Mouse (Mus musculus): ENCODE data around the gene Psg28.
"Not testable (repeated sequence)": the region's sequence is repeated elsewhere in the genome, so short reads cannot be mapped to it uniquely, and the experiment has no call there.

The Psg28 gene

DNA sequence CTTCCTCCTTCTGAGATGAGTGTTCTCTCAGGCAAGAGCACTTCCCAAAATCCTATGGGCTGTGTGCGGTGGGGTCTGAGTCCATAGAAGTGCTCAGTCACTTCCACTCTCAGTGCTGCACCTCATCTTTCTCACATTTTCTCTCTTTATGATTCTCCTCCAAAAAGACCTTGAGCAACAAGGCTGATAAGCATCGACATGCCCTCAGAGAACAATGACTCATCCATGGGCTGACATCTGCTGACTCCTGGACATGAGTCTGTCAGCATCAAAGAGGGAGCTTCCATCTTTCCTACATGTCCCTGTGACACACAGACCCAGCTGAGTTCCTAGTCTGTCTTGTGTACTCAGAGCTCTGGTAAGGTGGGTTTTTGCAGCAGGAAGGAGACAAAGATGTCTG is at the start of gene Psg28:
Psg28 (minus strand) TSS at position 101 of the 400 bp plus-strand sequence.
- not testable (repeated sequence) for DNase-seq (ENCODE audit: low spot score in 2 of 2)

DNA sequence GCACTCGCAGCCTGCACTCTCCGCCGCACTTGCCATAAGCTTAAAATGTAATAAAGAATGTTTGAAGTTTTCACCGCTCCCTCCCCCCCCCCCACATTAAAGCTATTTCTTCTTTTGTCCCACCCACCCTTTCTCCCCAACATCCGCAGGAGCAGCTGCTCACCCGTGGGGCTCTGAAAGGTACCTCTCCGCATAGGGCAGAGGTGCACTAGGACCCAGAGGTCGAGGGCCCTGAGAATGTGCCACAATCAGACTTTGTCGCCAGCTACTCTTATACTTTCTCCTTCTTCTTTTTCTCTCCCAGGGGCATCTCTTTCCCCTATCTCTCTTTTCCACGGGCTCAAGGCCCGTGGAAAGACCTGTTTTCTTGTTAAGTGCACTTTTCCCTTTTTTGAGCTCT is 28.4 kb downstream of the Psg28 start:
- no peak for DNase-seq (ENCODE audit: low spot score in 2 of 2)

DNA sequence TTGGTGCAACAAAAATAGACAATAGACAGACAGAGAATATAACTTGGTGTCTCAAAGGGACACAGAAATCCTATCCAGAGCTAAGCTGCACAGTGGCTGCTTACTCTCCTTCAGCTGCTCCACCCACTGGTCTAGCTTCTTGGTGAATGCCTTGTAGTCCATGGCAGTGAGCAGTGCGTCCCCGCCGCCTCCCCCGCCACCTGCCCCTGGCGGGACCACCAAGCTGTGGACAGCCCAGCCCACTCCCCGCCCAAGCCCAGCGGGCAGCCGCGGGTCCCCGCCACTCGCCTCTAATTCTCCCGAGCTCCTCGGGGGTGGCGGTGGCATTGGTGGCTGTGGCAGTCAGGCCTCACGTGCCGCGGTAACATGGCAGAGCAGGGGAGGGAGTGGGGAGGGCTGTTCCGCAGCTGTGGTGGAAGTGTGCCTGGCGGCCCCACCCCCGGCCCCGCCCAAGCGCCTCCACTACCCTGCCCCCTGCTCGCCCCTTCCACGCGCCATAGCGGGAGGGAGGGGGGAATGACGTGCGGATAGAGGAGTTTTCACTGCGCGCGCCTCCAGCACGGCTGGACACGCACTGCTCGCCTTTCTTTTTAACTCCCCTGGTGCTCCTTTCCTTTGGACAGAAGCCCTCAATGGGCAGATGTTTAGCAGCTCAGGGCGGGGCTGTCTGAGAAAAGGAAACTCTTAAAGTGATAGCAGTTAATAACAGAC is 29.2 kb downstream of the Psg28 start:
- DNase-seq (ENCODE audit: low spot score in 2 of 2), result no peak

GRCm38 (mm10) chr7:18391483-18391882 is 40.4 kb downstream of the Psg28 start:
- not testable (repeated sequence) for DNase-seq (ENCODE audit: low spot score in 2 of 2)

DNA sequence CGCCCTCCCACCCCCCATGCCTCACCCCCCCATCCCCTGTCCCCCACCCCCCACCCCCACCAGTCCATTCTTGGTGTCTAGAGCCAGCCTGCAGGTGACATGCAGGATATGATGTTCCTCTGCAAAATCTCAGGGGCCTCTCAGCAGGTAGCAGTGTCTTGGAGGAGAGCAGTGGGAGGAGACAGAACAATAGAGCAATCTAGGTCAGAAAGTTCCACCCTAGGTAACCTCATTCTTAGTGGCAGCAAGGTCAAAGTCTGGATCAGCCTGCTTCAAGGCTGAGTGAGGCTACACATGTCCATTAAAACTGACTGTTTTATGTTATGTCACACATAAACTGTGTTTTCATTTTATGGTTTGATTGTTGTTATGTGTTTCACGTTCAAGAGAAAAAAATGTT is 53.5 kb downstream of the Psg28 start:
- no peak for DNase-seq (ENCODE audit: low spot score in 2 of 2)
